Mouse (Mus musculus): ENCODE results near the gene Ube2g2. TPM values are rescaled to one million over a fixed set of nuclear protein-coding genes. Genes with fewer than 3 reads are reported as not detected.

Ube2g2 gene
- polyA plus RNA-seq, 2 experiments, result 19.3 to 25.3 TPM

DNA sequence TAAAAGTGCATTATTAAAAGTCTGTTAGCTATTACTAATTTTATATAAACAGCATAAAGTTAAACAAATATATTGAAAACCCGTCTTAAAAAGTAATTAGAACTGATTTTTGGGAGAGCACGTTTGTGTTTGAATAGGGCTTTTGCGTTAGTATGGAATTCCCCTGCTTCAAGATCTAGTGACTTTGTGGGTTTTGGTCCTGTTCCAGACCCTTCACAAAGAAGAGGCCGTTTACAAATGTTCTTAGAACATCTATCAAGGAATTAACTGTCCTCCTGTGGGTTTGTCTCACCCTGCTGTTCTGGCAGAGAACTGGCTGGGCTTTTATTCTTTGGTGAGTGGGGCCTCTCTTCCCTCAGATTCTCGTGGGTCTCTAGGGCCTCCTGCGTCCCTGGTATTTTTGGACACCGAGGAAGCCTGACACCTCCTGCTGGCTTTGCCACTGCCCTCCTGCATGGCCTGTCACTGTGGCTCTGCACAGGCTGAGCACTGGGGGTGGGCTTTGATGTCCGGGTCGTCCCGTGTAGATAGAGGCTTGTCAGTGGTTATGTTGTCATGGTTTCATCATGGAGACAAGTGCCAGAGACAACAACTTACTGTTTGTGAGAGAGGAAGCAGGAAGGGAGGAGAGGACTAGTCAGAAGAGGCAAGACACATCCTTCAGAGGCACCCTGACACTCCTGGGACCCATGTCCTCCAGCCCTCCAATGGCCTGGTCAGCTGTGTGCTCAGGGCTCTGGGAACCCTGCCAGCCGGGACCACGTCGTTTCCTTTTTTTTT lies 12.6 kb downstream of the Ube2g2 start:
- no peaks in the 10 kb centered on the region for H3K27me3 ChIP-seq (ENCODE audit: control insufficient read depth, insufficient read depth, low read length)
- ATAC-seq (ENCODE audit: insufficient read depth) (no peak), DNase-seq (ENCODE audit: low read depth in 3 of 3, low spot score in 3 of 3) (no peak)
- H3K9ac ChIP-seq (replicated peaks), result no peak overlapping the region
- WGBS (ENCODE audit: insufficient replicate concordance), result 71% methylated on average over 13 of the region's 13 CpGs
- no peak overlapping the region for H3K4me3 ChIP-seq (ENCODE audit: insufficient read depth in 1 of 2, low read depth in 2 of 2, low read length in 2 of 2)
- TF ChIP-seq CTCF (IDR thresholded peaks at IDR 0.05; ENCODE audit: low read depth) (no peak), EP300 (IDR thresholded peaks at IDR 0.05; ENCODE audit: low read depth) (no peak)
- peaks cover 36% of the 10 kb centered on the region for H3K36me3 ChIP-seq (replicated peaks; ENCODE audit: control insufficient read depth, insufficient read depth, low read depth)
- no peak overlapping the region for H3K27ac ChIP-seq
- H3K9me3 ChIP-seq (ENCODE audit: control insufficient read depth, low read length), result no peaks in the 10 kb centered on the region
- H3K4me2 ChIP-seq (ENCODE audit: low read depth), result no peak overlapping the region
- peaks cover 0 to 5% of the 10 kb centered on the region in 2 experiments; a peak in 1 of 4 replicates for H3K4me1 ChIP-seq (replicated peaks; ENCODE audit: control insufficient read depth in 2 of 2, insufficient read depth in 2 of 2, low read length in 1 of 2)

DNA sequence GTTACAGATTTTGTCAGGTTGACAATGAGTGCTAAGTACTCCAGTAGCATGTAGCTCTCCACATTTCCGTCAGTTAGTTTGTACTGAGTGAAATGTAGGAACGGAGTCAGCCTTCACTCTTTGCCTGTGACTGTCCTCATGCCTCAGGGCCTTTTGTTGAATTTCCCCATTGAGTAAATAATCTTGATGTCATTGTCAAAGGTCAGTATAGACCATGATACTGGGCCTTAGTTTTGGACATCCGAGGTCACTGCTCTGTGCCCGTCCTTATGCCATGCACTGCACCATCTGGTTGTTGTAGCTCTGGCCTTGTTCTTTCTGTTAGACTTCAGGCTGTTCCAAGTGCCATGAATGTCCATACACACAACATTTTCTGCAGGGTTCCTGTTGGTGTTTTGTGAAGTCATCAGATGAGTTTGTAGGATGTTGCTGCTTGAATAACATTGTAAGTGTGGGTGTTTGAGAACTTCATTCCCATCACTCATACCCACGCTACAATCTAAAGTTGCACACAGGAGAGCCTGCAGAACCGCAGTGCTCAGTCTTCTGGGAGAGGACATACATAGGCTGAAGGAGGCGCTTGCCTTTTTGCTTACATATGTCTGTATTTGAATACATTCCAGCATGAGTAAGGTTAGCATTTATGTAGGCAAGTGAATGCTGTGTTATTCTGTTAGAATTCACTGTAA lies 14.3 kb downstream of the Ube2g2 start:
- TF ChIP-seq CTCF (IDR thresholded peaks at IDR 0.05; ENCODE audit: low read depth) (no peak), EP300 (IDR thresholded peaks at IDR 0.05; ENCODE audit: low read depth) (no peak)
- Histone ChIP-seq H3K4me2 (ENCODE audit: low read depth) (no peak overlapping the region), H3K9ac (replicated peaks) (no peak overlapping the region), H3K36me3 (replicated peaks; ENCODE audit: control insufficient read depth, insufficient read depth, low read depth) (peaks cover 38% of the 10 kb centered on the region), H3K4me3 (ENCODE audit: insufficient read depth in 1 of 2, low read depth in 2 of 2, low read length in 2 of 2) (no peak overlapping the region), H3K9me3 (ENCODE audit: control insufficient read depth, low read length) (no peaks in the 10 kb centered on the region), H3K27me3 (ENCODE audit: control insufficient read depth, insufficient read depth, low read length) (no peaks in the 10 kb centered on the region), H3K27ac (no peak overlapping the region), H3K4me1 (replicated peaks; ENCODE audit: control insufficient read depth in 2 of 2, insufficient read depth in 2 of 2, low read length in 1 of 2) (peaks cover 0 to 5% of the 10 kb centered on the region in 2 experiments; a peak in 1 of 4 replicates)
- 76% methylated on average over 7 of the region's 7 CpGs for WGBS (ENCODE audit: insufficient replicate concordance)
- ATAC-seq (ENCODE audit: insufficient read depth) (no peak), DNase-seq (ENCODE audit: low read depth in 3 of 3, low spot score in 3 of 3) (no peak)

- no peak for DNase-seq (ENCODE audit: low read depth in 3 of 3, low spot score in 3 of 3)
- Histone ChIP-seq H3K4me3 (ENCODE audit: insufficient read depth in 1 of 2, low read depth in 2 of 2, low read length in 2 of 2) (no peak overlapping the region), H3K36me3 (replicated peaks; ENCODE audit: control insufficient read depth, insufficient read depth, low read depth) (peaks cover 35% of the 10 kb centered on the region), H3K27ac (no peak overlapping the region), H3K27me3 (ENCODE audit: control insufficient read depth, insufficient read depth, low read length) (no peaks in the 10 kb centered on the region), H3K4me2 (ENCODE audit: low read depth) (no peak overlapping the region), H3K4me1 (replicated peaks; ENCODE audit: control insufficient read depth in 2 of 2, insufficient read depth in 2 of 2, low read length in 1 of 2) (peaks cover 0 to 5% of the 10 kb centered on the region in 2 experiments; a peak in 1 of 4 replicates), H3K9ac (replicated peaks) (no peak overlapping the region), H3K9me3 (ENCODE audit: control insufficient read depth, low read length) (no peaks in the 10 kb centered on the region)
- WGBS (ENCODE audit: insufficient replicate concordance), result 86% methylated on average over 6 of the region's 6 CpGs
- no peak for TF ChIP-seq CTCF (IDR thresholded peaks at IDR 0.05; ENCODE audit: low read depth)
- TF ChIP-seq EP300 (IDR thresholded peaks at IDR 0.05; ENCODE audit: low read depth), result no peak
- no peak for ATAC-seq (ENCODE audit: insufficient read depth)
These were observed 16.9 kb downstream of the Ube2g2 start for GRCm38 (mm10) chr10:77638956-77639355.

DNA sequence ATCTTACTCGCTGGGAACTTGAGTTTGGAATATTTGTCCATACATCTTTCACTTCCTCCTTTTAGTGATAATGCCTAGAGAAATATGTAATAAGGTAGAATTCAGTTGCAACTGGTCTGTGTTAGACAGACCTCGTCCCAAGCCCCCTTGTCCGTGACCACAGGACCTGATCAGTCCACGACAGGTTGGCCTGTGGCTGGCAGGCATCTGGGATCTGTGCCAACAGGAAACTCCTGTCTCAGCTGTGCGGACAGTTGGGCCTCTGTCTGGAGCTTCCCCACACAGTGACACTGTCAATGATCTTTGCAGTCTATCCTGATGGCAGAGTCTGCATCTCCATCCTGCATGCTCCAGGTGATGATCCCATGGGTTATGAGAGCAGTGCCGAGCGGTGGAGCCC lies 21.1 kb downstream of the Ube2g2 start:
- no peak overlapping the region for H3K9ac ChIP-seq (replicated peaks)
- ATAC-seq (ENCODE audit: insufficient read depth) (no peak), DNase-seq (ENCODE audit: low read depth in 3 of 3, low spot score in 3 of 3) (no peak)
- no peak overlapping the region for H3K27ac ChIP-seq
- no peaks in the 10 kb centered on the region for H3K4me1 ChIP-seq (replicated peaks; ENCODE audit: control insufficient read depth in 2 of 2, insufficient read depth in 2 of 2, low read length in 1 of 2)
- TF ChIP-seq CTCF (IDR thresholded peaks at IDR 0.05; ENCODE audit: low read depth), result no peak
- TF ChIP-seq EP300 (IDR thresholded peaks at IDR 0.05; ENCODE audit: low read depth), result no peak
- H3K9me3 ChIP-seq (ENCODE audit: control insufficient read depth, low read length), result no peaks in the 10 kb centered on the region
- no peak overlapping the region for H3K4me3 ChIP-seq (ENCODE audit: insufficient read depth in 1 of 2, low read depth in 2 of 2, low read length in 2 of 2)
- WGBS (ENCODE audit: insufficient replicate concordance), result 68% methylated on average over 7 of the region's 7 CpGs
- H3K27me3 ChIP-seq (ENCODE audit: control insufficient read depth, insufficient read depth, low read length), result no peaks in the 10 kb centered on the region
- peaks cover 37% of the 10 kb centered on the region for H3K36me3 ChIP-seq (replicated peaks; ENCODE audit: control insufficient read depth, insufficient read depth, low read depth)
- H3K4me2 ChIP-seq (ENCODE audit: low read depth), result no peak overlapping the region

DNA sequence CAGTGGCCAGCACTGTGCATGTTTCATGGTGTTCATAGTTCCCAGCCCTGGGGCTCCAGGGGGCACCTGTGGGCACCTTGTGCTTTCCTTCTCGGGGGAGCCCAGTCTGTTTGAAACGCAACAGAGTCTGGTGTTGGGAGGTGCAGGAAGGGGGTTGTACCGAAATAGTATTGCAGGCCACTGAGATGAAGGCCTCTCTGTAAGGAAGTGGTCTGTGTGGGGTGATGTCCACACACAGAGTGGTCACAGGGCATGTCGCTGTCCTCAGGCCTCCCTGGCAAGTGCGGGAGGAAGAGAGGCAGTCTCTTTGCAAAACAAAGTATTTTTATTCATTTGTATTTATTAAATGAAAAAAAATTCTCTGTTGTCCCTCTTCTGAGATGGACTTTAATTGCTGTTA lies 23.5 kb downstream of the Ube2g2 start:
- Histone ChIP-seq H3K4me3 (ENCODE audit: insufficient read depth in 1 of 2, low read depth in 2 of 2, low read length in 2 of 2) (no peak overlapping the region), H3K9ac (replicated peaks) (no peak overlapping the region), H3K36me3 (replicated peaks; ENCODE audit: control insufficient read depth, insufficient read depth, low read depth) (peaks cover 34% of the 10 kb centered on the region), H3K9me3 (ENCODE audit: control insufficient read depth, low read length) (no peaks in the 10 kb centered on the region), H3K27ac (no peak overlapping the region), H3K4me1 (replicated peaks; ENCODE audit: control insufficient read depth in 2 of 2, insufficient read depth in 2 of 2, low read length in 1 of 2) (no peaks in the 10 kb centered on the region), H3K4me2 (ENCODE audit: low read depth) (no peak overlapping the region), H3K27me3 (ENCODE audit: control insufficient read depth, insufficient read depth, low read length) (no peaks in the 10 kb centered on the region)
- 76% methylated on average over 5 of the region's 5 CpGs for WGBS (ENCODE audit: insufficient replicate concordance)
- ATAC-seq (ENCODE audit: insufficient read depth) (no peak), DNase-seq (ENCODE audit: low read depth in 3 of 3, low spot score in 3 of 3) (no peak)
- TF ChIP-seq CTCF (IDR thresholded peaks at IDR 0.05; ENCODE audit: low read depth) (no peak), EP300 (IDR thresholded peaks at IDR 0.05; ENCODE audit: low read depth) (no peak)

Data from liver, embryonic 14.5 days (tissue).